Mouse (Mus musculus) left cerebral cortex, postnatal 10 days (tissue): Measurements from ENCODE around the gene Hnf1b. TPM values are rescaled to one million over a fixed set of nuclear protein-coding genes. Genes with fewer than 3 reads are reported as not detected.

Source experiments
- DNase-seq, 2 experiments: peaks; one replicate each; pipeline ENCODE4 v3.0.0; 2021 to 2022; ENCODE audit warnings: low spot score in 2 of 2, mixed read lengths in 1 of 2; ENCODE audit errors: extremely low spot score in 1 of 2
- intact Hi-C: fragments of 180-260 bp; cut with DNase I; formaldehyde crosslinking; loops from one replicate; pipeline ENCODE4 v1.15.1; 2025
- total RNA-seq, 2 experiments: library from RNA; stranded (reverse); gene quantifications; 2 replicates each; pipeline ENCODE4 v1.2.3; 2021

Gene Hnf1b
- total RNA-seq, 2 experiments from 2014 or later, result 0.14 to 0.19 TPM

GRCm38 (mm10) chr11:83851273-83852015 is 1.6 kb downstream of the Hnf1b start:
- intact Hi-C loops, result loop anchor here (5.0 kb wide), 1 partner anchor 666 kb away; no protein-coding TSS in a partner anchor

GRCm38 (mm10) chr11:83852016-83852355 is 2.1 kb downstream of the Hnf1b start:
- intact Hi-C loops, result loop anchor here (5.0 kb wide), 1 partner anchor 665 kb away; no protein-coding TSS in a partner anchor
- DNase-seq, result no peak

More at GRCm38 (mm10) chr11:83851273-83852015, 1.6 kb downstream of the Hnf1b start:
- DNase-seq, result no peak

- intact Hi-C loops, result loop anchor here (5.0 kb wide), 1 partner anchor 665 kb away; no protein-coding TSS in a partner anchor
- no peak for DNase-seq
These were observed 2.8 kb downstream of the Hnf1b start for GRCm38 (mm10) chr11:83852501-83853211.

- DNase-seq, result no peak
- intact Hi-C loops, result loop anchor here (5.0 kb wide), 1 partner anchor 664 kb away; no protein-coding TSS in a partner anchor
These were observed 3.4 kb downstream of the Hnf1b start for GRCm38 (mm10) chr11:83853221-83853792.

GRCm38 (mm10) chr11:83854091-83854490 is 4.2 kb downstream of the Hnf1b start:
- no peak for DNase-seq
- intact Hi-C loops, result loop anchor here (5.0 kb wide), 1 partner anchor 663 kb away; no protein-coding TSS in a partner anchor

GRCm38 (mm10) chr11:83854707-83855106 is 4.8 kb downstream of the Hnf1b start:
- intact Hi-C loops, result loop anchor here (5.0 kb wide), 1 partner anchor 663 kb away; no protein-coding TSS in a partner anchor
- DNase-seq, result no peak

GRCm38 (mm10) chr11:83857256-83857655 is 7.4 kb downstream of the Hnf1b start:
- intact Hi-C loops, result no loop called here
- no peak for DNase-seq

- intact Hi-C loops, result no loop called here
- DNase-seq, result no peak
These were observed 15.4 kb downstream of the Hnf1b start for GRCm38 (mm10) chr11:83865286-83865685.

- no peak for DNase-seq
- intact Hi-C loops, result no loop called here
These were observed 17.7 kb downstream of the Hnf1b start for GRCm38 (mm10) chr11:83867571-83867970.

- no peak for DNase-seq
- intact Hi-C loops, result no loop called here
These were observed 19.3 kb downstream of the Hnf1b start for GRCm38 (mm10) chr11:83869147-83869546.

- DNase-seq, result no peak
- intact Hi-C loops, result loop anchor here (5.0 kb wide), 1 partner anchor 38 kb away; no protein-coding TSS in a partner anchor
These were observed 19.8 kb downstream of the Hnf1b start for GRCm38 (mm10) chr11:83869686-83870085.

GRCm38 (mm10) chr11:83871780-83872554 is 22.1 kb downstream of the Hnf1b start:
- no peak for DNase-seq
- intact Hi-C loops, result loop anchor here (5.0 kb wide), 1 partner anchor 35 kb away; no protein-coding TSS in a partner anchor

GRCm38 (mm10) chr11:83873509-83873908 is 23.6 kb downstream of the Hnf1b start:
- no peak for DNase-seq
- intact Hi-C loops, result loop anchor here (5.0 kb wide), 1 partner anchor 34 kb away; no protein-coding TSS in a partner anchor

- no peak for DNase-seq
- intact Hi-C loops, result no loop called here
These were observed 26.8 kb downstream of the Hnf1b start for GRCm38 (mm10) chr11:83876630-83877029.

- intact Hi-C loops, result no loop called here
- DNase-seq, result no peak
These were observed 27.9 kb downstream of the Hnf1b start for GRCm38 (mm10) chr11:83877765-83878164.

- DNase-seq, result no peak
- intact Hi-C loops, result no loop called here
These were observed 28.6 kb downstream of the Hnf1b start for GRCm38 (mm10) chr11:83878417-83878952.

GRCm38 (mm10) chr11:83879130-83879529 is 29.3 kb downstream of the Hnf1b start:
- DNase-seq, result peak in 1 of 2 experiments; percentile 47
- intact Hi-C loops, result no loop called here

- intact Hi-C loops, result no loop called here
- no peak for DNase-seq
These were observed 31.6 kb downstream of the Hnf1b start for GRCm38 (mm10) chr11:83881438-83881837.
